Mouse (Mus musculus) embryonic stem cell, embryonic (primary cell): ENCODE data around the gene Fmnl3.

ENCODE experiments used
- CTCF ChIA-PET, 4 experiments: fragments of 300-600 bp in 2 of 4; fragments of 350-600 bp in 2 of 4; sonication (Branson Sonifier 250); formaldehyde crosslinking; loops; one replicate each; lab custom pipeline; 2022; ENCODE audit warnings: inconsistent platforms in 2 of 4; lab: Charles Lee
- POLR2A ChIA-PET, 4 experiments: fragments of 300-600 bp in 2 of 4; fragments of 350-600 bp in 2 of 4; sonication (Branson Sonifier 250); formaldehyde crosslinking; loops; one replicate each; lab custom pipeline; 2022; ENCODE audit warnings: antibody characterized with exemption in 4 of 4, inconsistent platforms in 1 of 4; lab: Charles Lee

The Fmnl3 gene

DNA sequence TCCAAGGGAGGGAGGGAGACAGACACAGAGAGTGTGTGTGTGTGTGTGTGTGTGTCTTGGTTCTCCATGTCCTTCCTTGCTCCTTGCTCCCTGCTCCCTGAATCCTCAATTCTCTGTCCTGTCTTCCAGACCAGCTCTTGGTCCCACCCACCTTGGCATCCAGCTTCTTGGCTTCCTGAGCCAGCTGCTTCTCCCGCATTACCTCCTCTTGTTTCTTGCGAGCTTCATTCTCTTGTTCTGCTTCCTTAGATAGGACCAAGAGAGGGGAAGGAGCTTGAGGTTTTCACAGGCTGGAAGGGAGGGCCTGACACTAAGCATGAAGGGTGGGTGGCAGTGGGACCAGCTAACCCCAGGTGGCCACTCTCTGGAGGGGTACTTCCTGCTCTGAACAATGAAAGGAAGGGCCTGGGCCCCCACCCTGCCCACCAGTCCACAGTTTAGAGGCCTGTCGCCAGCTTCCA is 50.8 kb downstream of the Fmnl3 start:
- ChIA-PET CTCF (interaction anchor here in 2 of 4 experiments (0.5 to 1.3 kb wide), 6 partner anchors 13 to 270 kb away, joined by 3 to 10 read pairs (median 4); no protein-coding TSS in a partner anchor), POLR2A (interaction anchor here in 1 of 4 experiments (0.6 to 1.5 kb wide), 5 partner anchors 14 to 233 kb away, joined by 3 to 5 read pairs (median 4); no protein-coding TSS in a partner anchor)

- CTCF ChIA-PET, result interaction anchor here in 3 of 4 experiments (0.5 to 1.3 kb wide), 7 partner anchors 12 to 183 kb away, joined by 3 to 10 read pairs (median 3); no protein-coding TSS in a partner anchor
- POLR2A ChIA-PET, result interaction anchor here in 2 of 4 experiments (0.6 to 2.7 kb wide), 6 partner anchors 40 to 232 kb away, joined by 3 to 9 read pairs (median 4); partner anchors contain the start of gene Tmbim6 (in 1 of the 2)
Measured at GRCm38 (mm10) chr15:99318861-99319410, 51.3 kb downstream of the Fmnl3 start.

GRCm38 (mm10) chr15:99318071-99318470 is 52.2 kb downstream of the Fmnl3 start:
- CTCF ChIA-PET, result interaction anchor here in 2 of 4 experiments (0.7 to 1.9 kb wide), 3 partner anchors 15 to 153 kb away, joined by 3 to 7 read pairs (median 4); no protein-coding TSS in a partner anchor

GRCm38 (mm10) chr15:99317267-99317651 is 53.0 kb downstream of the Fmnl3 start:
- POLR2A ChIA-PET, result interaction anchor here in 2 of 4 experiments (0.8 to 2.7 kb wide), 4 partner anchors 9 to 76 kb away, joined by 3 to 9 read pairs (median 4); partner anchors contain the start of gene Tmbim6 (in 1 of the 2)
- CTCF ChIA-PET, result interaction anchor here in 3 of 4 experiments (0.5 to 2.4 kb wide), 15 partner anchors 8 to 684 kb away, joined by 3 to 8 read pairs (median 3); no protein-coding TSS in a partner anchor

More at GRCm38 (mm10) chr15:99318071-99318470, 52.2 kb downstream of the Fmnl3 start:
- POLR2A ChIA-PET, result interaction anchor here in 3 of 4 experiments (0.5 to 2.7 kb wide), 5 partner anchors 8 to 556 kb away, joined by 3 to 9 read pairs (median 4); partner anchors contain the start of gene Tmbim6 (in 1 of the 3)

- CTCF ChIA-PET, result interaction anchor here (0.5 to 2.4 kb wide), 29 partner anchors 9 to 936 kb away, joined by 3 to 17 read pairs (median 3); partner anchors contain the start of gene Tmbim6 (in 1 of the 4)
- POLR2A ChIA-PET, result interaction anchor here in 3 of 4 experiments (0.7 to 2.7 kb wide), 13 partner anchors 9 to 362 kb away, joined by 3 to 9 read pairs (median 3); partner anchors contain the start of genes C1ql4 (in 1 of the 3), Tmbim6 (in 1 of the 3), Troap (in 1 of the 3) and Tuba1c (in 1 of the 3)
Measured at GRCm38 (mm10) chr15:99316314-99317266, 53.7 kb downstream of the Fmnl3 start.

GRCm38 (mm10) chr15:99314891-99315290 is 55.4 kb downstream of the Fmnl3 start:
- ChIA-PET CTCF (interaction anchor here in 3 of 4 experiments (0.7 to 1.8 kb wide), 7 partner anchors 8 to 288 kb away, joined by 3 to 6 read pairs (median 4); no protein-coding TSS in a partner anchor), POLR2A (interaction anchor here in 3 of 4 experiments (0.6 to 1.7 kb wide), 5 partner anchors 9 to 261 kb away, joined by 3 to 4 read pairs (median 3); partner anchors contain the start of gene Mcrs1 (in 1 of the 3))

DNA sequence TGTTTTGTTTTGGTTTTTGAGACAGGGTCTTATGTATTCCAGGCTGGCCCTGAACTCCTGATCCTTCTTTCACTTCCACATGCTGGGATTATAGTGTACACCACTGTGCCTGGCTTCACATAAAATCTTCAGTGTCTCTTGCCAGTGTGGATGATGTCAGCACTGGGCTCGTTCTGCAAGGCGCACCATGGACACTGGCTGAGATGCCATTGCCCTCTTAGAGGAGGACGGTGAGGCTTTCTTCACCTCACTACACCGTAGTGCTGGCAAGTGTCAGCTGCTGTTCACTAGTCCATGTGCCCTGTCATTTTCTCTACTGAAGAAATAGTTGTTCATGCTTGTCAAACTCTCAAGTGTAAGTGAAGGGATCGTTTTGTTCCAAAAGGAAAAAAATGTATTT is 59.7 kb downstream of the Fmnl3 start:
- ChIA-PET POLR2A (no interaction called here), CTCF (no interaction called here)

DNA sequence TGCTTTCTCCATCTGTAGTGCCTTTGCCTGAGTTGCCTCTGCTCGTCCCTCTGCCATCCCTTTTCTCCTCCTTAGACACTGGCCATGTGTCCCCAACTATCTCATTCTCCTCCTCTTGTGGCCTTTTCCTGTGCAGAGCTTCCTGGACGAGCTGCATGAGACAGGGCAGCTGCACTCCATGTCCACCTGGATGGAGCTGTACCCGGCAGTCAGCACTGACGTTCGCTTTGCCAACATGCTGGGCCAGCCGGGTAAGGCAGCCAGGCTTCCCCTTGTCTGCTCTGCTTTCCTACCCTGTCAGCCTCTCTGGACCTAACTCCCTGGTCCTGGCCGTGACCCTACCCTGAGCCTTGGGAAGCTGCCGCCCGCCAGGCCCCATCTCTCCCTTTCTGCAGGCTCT is 60.7 kb downstream of the Fmnl3 start:
- CTCF ChIA-PET, result interaction anchor here in 1 of 4 experiments (0.6 kb wide), 1 partner anchor 17 kb away, joined by 3 read pairs; no protein-coding TSS in a partner anchor
- POLR2A ChIA-PET, result interaction anchor here in 1 of 4 experiments (0.6 to 1.1 kb wide), 3 partner anchors 13 to 134 kb away, joined by 3 to 4 read pairs (median 4); no protein-coding TSS in a partner anchor

DNA sequence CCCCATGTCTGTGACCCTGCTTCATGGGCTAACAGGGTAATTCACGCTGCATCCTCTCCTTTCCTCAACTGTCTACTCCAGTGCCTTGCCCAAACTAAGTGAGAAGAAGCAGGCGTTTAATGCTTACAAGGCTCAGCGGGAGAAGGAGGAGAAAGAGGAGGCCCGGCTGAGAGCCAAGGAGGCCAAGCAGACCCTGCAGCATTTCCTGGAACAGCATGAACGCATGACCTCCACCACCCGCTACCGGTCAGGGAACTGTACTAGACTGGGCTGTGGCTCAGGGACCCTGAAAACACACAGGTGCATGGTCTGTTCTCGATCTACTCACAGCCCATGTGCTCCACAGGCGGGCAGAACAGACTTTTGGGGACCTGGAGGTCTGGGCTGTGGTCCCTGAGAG is 62.8 kb downstream of the Fmnl3 start:
- ChIA-PET CTCF (no interaction called here), POLR2A (interaction anchor here in 1 of 4 experiments (1.0 kb wide), 1 partner anchor 8 kb away, joined by 3 read pairs; no protein-coding TSS in a partner anchor)

GRCm38 (mm10) chr15:99296213-99296612 is 74.1 kb downstream of the Fmnl3 start:
- CTCF ChIA-PET, result interaction anchor here in 3 of 4 experiments (0.6 to 1.4 kb wide), 3 partner anchors 13 to 19 kb away, joined by 4 to 5 read pairs (median 4); no protein-coding TSS in a partner anchor
- POLR2A ChIA-PET, result interaction anchor here in 3 of 4 experiments (0.5 to 1.6 kb wide), 5 partner anchors 14 to 1445 kb away, joined by 3 to 7 read pairs (median 4); partner anchors contain the start of gene Troap (in 1 of the 3)

DNA sequence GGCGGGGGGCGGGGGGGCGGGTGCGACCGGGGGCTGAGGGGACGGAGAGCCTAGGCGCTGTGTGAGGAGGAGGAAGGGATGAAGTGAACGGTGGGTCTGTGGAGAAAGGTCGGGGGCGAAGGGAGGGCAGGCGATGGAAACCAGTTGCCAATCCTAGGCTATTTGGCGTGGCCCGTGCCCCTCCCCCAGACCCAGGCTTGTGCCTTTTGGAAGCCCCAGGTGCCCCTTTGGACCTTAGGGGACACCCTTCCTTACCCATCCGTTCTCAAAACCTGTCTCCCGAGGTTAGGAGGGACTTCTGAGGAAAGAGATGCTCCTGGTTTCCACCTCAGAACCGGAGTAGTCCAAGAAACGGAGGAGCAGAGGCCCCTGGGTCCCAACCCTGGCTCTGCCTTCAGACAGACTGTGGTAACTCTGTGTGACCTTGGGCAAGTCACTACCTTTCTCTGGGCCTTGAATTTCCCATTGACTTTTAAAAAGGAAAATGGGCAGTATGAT is 74.7 kb downstream of the Fmnl3 start, which contains the start of gene Fam186b:
TSS of gene Fam186b (minus strand) at position 405 of the 498 bp plus-strand sequence.
- CTCF ChIA-PET, result interaction anchor here in 3 of 4 experiments (0.5 to 1.5 kb wide), 9 partner anchors 12 to 437 kb away, joined by 3 to 11 read pairs (median 4); no protein-coding TSS in a partner anchor
- POLR2A ChIA-PET, result interaction anchor here in 3 of 4 experiments (0.5 to 1.6 kb wide), 9 partner anchors 13 to 374 kb away, joined by 3 to 8 read pairs (median 4); partner anchors contain the start of genes Nckap5l (in 1 of the 3) and Tuba1c (in 1 of the 3)

DNA sequence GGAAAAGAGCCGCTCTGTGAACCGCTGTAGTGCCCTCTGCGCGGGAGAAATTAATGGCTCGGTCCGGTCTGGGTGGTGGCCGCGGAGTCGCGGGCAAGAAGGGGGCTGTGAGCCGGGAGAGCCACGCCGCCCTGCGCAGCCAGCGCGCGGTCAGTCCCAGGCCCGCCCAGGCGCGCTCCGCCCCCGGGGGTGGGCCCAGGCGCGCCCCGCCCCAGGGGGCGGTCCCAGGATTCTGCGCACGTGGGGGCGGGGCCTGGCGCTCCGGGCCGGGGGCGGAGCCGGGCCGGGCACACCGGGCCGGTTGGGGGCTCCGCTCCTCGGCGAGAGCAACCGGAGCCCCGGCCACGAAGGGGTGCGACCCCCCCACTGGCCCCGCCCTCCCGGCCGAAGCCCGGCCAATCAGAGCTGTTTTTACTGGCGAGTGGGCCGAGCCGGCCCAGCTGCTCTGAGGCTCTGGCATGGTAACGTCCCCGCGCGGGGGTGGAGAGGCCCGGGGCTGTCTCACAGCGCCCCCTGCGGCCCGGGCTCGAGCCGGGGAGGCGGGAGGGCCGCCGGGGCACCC is 75.4 kb downstream of the Fmnl3 start, which contains the start of gene Prpf40b:
TSS of gene Prpf40b (plus strand) at position 275 of the 562 bp plus-strand sequence.
- ChIA-PET CTCF (interaction anchor here (0.5 to 1.5 kb wide), 14 partner anchors 11 to 455 kb away, joined by 3 to 11 read pairs (median 3); no protein-coding TSS in a partner anchor), POLR2A (interaction anchor here in 3 of 4 experiments (0.5 to 1.7 kb wide), 10 partner anchors 12 to 375 kb away, joined by 3 to 8 read pairs (median 4); partner anchors contain the start of genes Nckap5l (in 1 of the 3) and Tuba1c (in 1 of the 3))

DNA sequence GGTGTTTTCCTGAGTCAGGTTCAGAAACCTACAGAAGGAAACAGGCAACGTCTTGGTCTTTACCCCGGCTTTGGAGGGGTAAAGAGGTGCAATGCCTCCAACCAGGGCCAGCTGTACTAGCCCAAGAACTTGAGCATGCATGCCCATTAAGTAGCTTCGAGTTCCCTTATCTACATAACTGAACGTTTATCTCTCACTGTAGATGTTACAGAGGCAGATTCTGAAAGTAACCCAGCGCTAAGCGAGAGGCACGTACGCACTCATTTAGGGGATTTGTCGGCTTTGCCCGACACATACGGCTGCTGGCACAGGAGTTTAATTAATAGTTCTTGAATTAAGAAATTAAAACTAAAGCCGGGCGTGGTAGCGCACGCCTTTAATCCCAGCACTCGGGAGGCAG is 76.0 kb downstream of the Fmnl3 start:
- ChIA-PET CTCF (interaction anchor here in 1 of 4 experiments (1.5 kb wide), 1 partner anchor 11 kb away, joined by 11 read pairs; no protein-coding TSS in a partner anchor), POLR2A (interaction anchor here in 2 of 4 experiments (1.3 to 1.7 kb wide), 3 partner anchors 23 to 264 kb away, joined by 3 to 8 read pairs (median 3); partner anchors contain the start of gene Tuba1c (in 1 of the 2))

GRCm38 (mm10) chr15:99290586-99290985 is 79.7 kb downstream of the Fmnl3 start:
- ChIA-PET CTCF (interaction anchor here in 1 of 4 experiments (0.7 kb wide), 1 partner anchor 176 kb away, joined by 3 read pairs; no protein-coding TSS in a partner anchor), POLR2A (interaction anchor here in 2 of 4 experiments (0.7 to 1.2 kb wide), 3 partner anchors 56 to 216 kb away, joined by 3 read pairs; partner anchors contain the start of gene Troap (in 1 of the 2))

- ChIA-PET CTCF (interaction anchor here in 3 of 4 experiments (0.7 to 1.3 kb wide), 3 partner anchors 20 to 239 kb away, joined by 3 to 4 read pairs (median 3); no protein-coding TSS in a partner anchor), POLR2A (interaction anchor here in 1 of 4 experiments (0.7 kb wide), 1 partner anchor 253 kb away, joined by 3 read pairs; no protein-coding TSS in a partner anchor)
Measured at GRCm38 (mm10) chr15:99285189-99285535, 85.1 kb downstream of the Fmnl3 start.
